Mouse (Mus musculus) MEL (cell line): ENCODE measurements around the gene Col23a1. TPM values are rescaled to one million over a fixed set of nuclear protein-coding genes. Genes with fewer than 3 reads are reported as not detected.

Source experiments
- DNase-seq: peaks from one replicate; pipeline ENCODE4 v3.0.0; 2011; ENCODE audit warnings: low read depth, low spot score
- H3K27ac ChIP-seq: 2 replicates; pipeline ENCODE4 v1.5.1; 2012; ENCODE audit warnings: low read depth, mild to moderate bottlenecking, control low read depth, low read length, moderate library complexity; ENCODE audit not compliant: control insufficient read depth
- H3K27me3 ChIP-seq, 2 experiments: fragments of 150-350 bp in 1 of 2; sonication (generic) in 1 of 2; 2 replicates each; pipeline ENCODE4 v1.6.1; 2012; ENCODE audit warnings: low read length in 2 of 2, mild to moderate bottlenecking in 2 of 2, improper control_type of control experiment in 1 of 2, moderate library complexity in 1 of 2; ENCODE audit not compliant: insufficient read depth in 2 of 2, control insufficient read depth in 1 of 2
- H3K36me3 ChIP-seq, 2 experiments: 2 replicates each; pipeline ENCODE4 v1.6.1; 2012 to 2014; ENCODE audit warnings: low read length in 2 of 2, improper control_type of control experiment in 1 of 2, inconsistent platforms in 1 of 2, mild to moderate bottlenecking in 1 of 2; ENCODE audit not compliant: insufficient read depth in 2 of 2, control insufficient read depth in 1 of 2
- H3K4me1 ChIP-seq, 2 experiments: fragments of 150-350 bp in 1 of 2; sonication (generic) in 1 of 2; 2 replicates each; pipeline ENCODE4 v1.6.1; 2012; ENCODE audit warnings: low read length in 2 of 2, improper control_type of control experiment in 1 of 2, mild to moderate bottlenecking in 1 of 2; ENCODE audit not compliant: insufficient read depth in 2 of 2, control insufficient read depth in 1 of 2
- H3K4me3 ChIP-seq, 2 experiments: fragments of 150-350 bp in 1 of 2; sonication (generic) in 1 of 2; 2 replicates each; pipeline ENCODE4 v1.5.1; 2012; ENCODE audit warnings: low read depth in 2 of 2, low read length in 2 of 2, mild to moderate bottlenecking in 2 of 2, moderate library complexity in 2 of 2, control low read depth in 1 of 2, improper control_type of control experiment in 1 of 2; ENCODE audit not compliant: control insufficient read depth in 1 of 2, insufficient read depth in 1 of 2
- H3K79me2 ChIP-seq: 2 replicates; pipeline ENCODE4 v1.6.1; 2012; ENCODE audit warnings: mild to moderate bottlenecking, low read length, moderate library complexity; ENCODE audit not compliant: control insufficient read depth, poor library complexity, insufficient read depth
- H3K9ac ChIP-seq: 2 replicates; pipeline ENCODE4 v1.6.1; 2012; ENCODE audit warnings: low read depth, mild to moderate bottlenecking, control low read depth, low read length, moderate library complexity; ENCODE audit not compliant: control insufficient read depth, poor library complexity, severe bottlenecking
- H3K9me3 ChIP-seq: fragments of 150-350 bp; sonication (generic); replicated peaks from 2 replicates; pipeline ENCODE4 v1.6.1; 2012; ENCODE audit warnings: mild to moderate bottlenecking, low read length, improper control_type of control experiment, moderate library complexity; ENCODE audit not compliant: insufficient read depth
- BHLHE40 ChIP-seq: IDR thresholded peaks from 2 replicates; pipeline ENCODE4 v1.6.1; 2012; ENCODE audit warnings: low read depth, mild to moderate bottlenecking, inconsistent platforms, low read length, improper control_type of control experiment, borderline replicate concordance
- CHD1 ChIP-seq: IDR thresholded peaks from 2 replicates; pipeline ENCODE4 v1.6.1; 2012; ENCODE audit warnings: low read depth, mild to moderate bottlenecking, inconsistent platforms, low read length, improper control_type of control experiment
- CHD2 ChIP-seq: IDR thresholded peaks from 2 replicates; pipeline ENCODE4 v1.6.1; 2011; ENCODE audit warnings: low read length, improper control_type of control experiment
- E2F4 ChIP-seq: IDR thresholded peaks from 2 replicates; pipeline ENCODE4 v1.6.1; 2011; ENCODE audit warnings: low read depth, low read length, improper control_type of control experiment, borderline replicate concordance
- ELF1 ChIP-seq: IDR thresholded peaks from 2 replicates; pipeline ENCODE4 v1.6.1; 2014; ENCODE audit warnings: low read depth, mild to moderate bottlenecking, inconsistent platforms, low read length, improper control_type of control experiment, moderate library complexity
- EP300 ChIP-seq, 2 experiments: IDR thresholded peaks; 2 replicates each; pipeline ENCODE4 v1.6.1; 2011; ENCODE audit warnings: improper control_type of control experiment in 2 of 2, low read length in 2 of 2, low read depth in 1 of 2, mild to moderate bottlenecking in 1 of 2
- GABPA ChIP-seq: IDR thresholded peaks from 2 replicates; pipeline ENCODE4 v1.6.1; 2012; ENCODE audit warnings: low read depth, mild to moderate bottlenecking, inconsistent platforms, low read length, improper control_type of control experiment, moderate library complexity
- HCFC1 ChIP-seq: IDR thresholded peaks from 2 replicates; pipeline ENCODE4 v1.6.1; 2012; ENCODE audit warnings: low read depth, mild to moderate bottlenecking, inconsistent platforms, low read length, improper control_type of control experiment, moderate library complexity
- JUND ChIP-seq: IDR thresholded peaks from 2 replicates; pipeline ENCODE4 v1.6.1; 2011; ENCODE audit warnings: low read depth, mild to moderate bottlenecking, improper control_type of control experiment, low read length
- KAT2A ChIP-seq: conservative IDR thresholded peaks from 2 replicates; pipeline ENCODE4 v1.6.1; 2012; ENCODE audit warnings: low read depth, low read length, improper control_type of control experiment, inconsistent platforms
- MAFK ChIP-seq: IDR thresholded peaks from 2 replicates; pipeline ENCODE4 v1.6.1; 2011; ENCODE audit warnings: low read depth, mild to moderate bottlenecking, low read length, improper control_type of control experiment, borderline replicate concordance
- MAX ChIP-seq: IDR thresholded peaks from 2 replicates; pipeline ENCODE4 v1.6.1; 2011; ENCODE audit warnings: low read length, improper control_type of control experiment
- MAZ ChIP-seq: IDR thresholded peaks from 2 replicates; pipeline ENCODE4 v1.6.1; 2012; ENCODE audit warnings: low read depth, mild to moderate bottlenecking, inconsistent platforms, low read length, improper control_type of control experiment
- MEF2A ChIP-seq: IDR thresholded peaks from 2 replicates; pipeline ENCODE4 v1.6.1; 2014; ENCODE audit warnings: low read depth, mild to moderate bottlenecking, inconsistent platforms, low read length, improper control_type of control experiment; ENCODE audit not compliant: poor library complexity, insufficient replicate concordance, severe bottlenecking; ENCODE audit errors: extremely low read depth
- MXI1 ChIP-seq: IDR thresholded peaks from 2 replicates; pipeline ENCODE4 v1.6.1; 2011; ENCODE audit warnings: mild to moderate bottlenecking, low read depth, low read length, improper control_type of control experiment
- MYB ChIP-seq: IDR thresholded peaks from 2 replicates; pipeline ENCODE4 v1.6.1; 2011; ENCODE audit warnings: mild to moderate bottlenecking, low read depth, low read length, improper control_type of control experiment
- MYC ChIP-seq: IDR thresholded peaks from 2 replicates; pipeline ENCODE4 v1.6.1; 2011; ENCODE audit warnings: low read depth, mild to moderate bottlenecking, low read length, improper control_type of control experiment, moderate library complexity
- NELFE ChIP-seq: IDR thresholded peaks from 2 replicates; pipeline ENCODE4 v1.6.1; 2011; ENCODE audit warnings: low read depth, low read length, improper control_type of control experiment
- NRF1 ChIP-seq: IDR thresholded peaks from 2 replicates; pipeline ENCODE4 v1.6.1; 2014; ENCODE audit warnings: low read depth, mild to moderate bottlenecking, inconsistent platforms, low read length, improper control_type of control experiment, moderate library complexity; ENCODE audit not compliant: poor library complexity, insufficient read depth, severe bottlenecking
- POLR2A ChIP-seq, 2 experiments: IDR thresholded peaks; 2 replicates each; pipeline ENCODE4 v1.6.1; 2011 to 2012; ENCODE audit warnings: low read length in 2 of 2, mild to moderate bottlenecking in 2 of 2, control low read depth in 1 of 2, improper control_type of control experiment in 1 of 2, low read depth in 1 of 2, moderate library complexity in 1 of 2; ENCODE audit not compliant: control insufficient read depth in 1 of 2, insufficient read depth in 1 of 2, poor library complexity in 1 of 2
- POLR2AphosphoS2 ChIP-seq: IDR thresholded peaks from 2 replicates; pipeline ENCODE4 v1.6.1; 2011; ENCODE audit warnings: low read length, improper control_type of control experiment
- RCOR1 ChIP-seq: IDR thresholded peaks from 2 replicates; pipeline ENCODE4 v1.6.1; 2012; ENCODE audit warnings: low read depth, mild to moderate bottlenecking, inconsistent platforms, low read length, improper control_type of control experiment
- SIN3A ChIP-seq: IDR thresholded peaks from 2 replicates; pipeline ENCODE4 v1.6.1; 2012; ENCODE audit warnings: low read length, improper control_type of control experiment, inconsistent platforms
- SMC3 ChIP-seq: IDR thresholded peaks from 2 replicates; pipeline ENCODE4 v1.6.1; 2011; ENCODE audit warnings: low read depth, low read length, improper control_type of control experiment
- TAL1 ChIP-seq: IDR thresholded peaks from 2 replicates; pipeline ENCODE4 v1.6.1; 2012; ENCODE audit warnings: mild to moderate bottlenecking, inconsistent platforms, low read length, moderate library complexity, mixed read lengths
- UBTF ChIP-seq: IDR thresholded peaks from 2 replicates; pipeline ENCODE4 v1.6.1; 2012; ENCODE audit warnings: low read depth, mild to moderate bottlenecking, inconsistent platforms, low read length, improper control_type of control experiment, moderate library complexity, borderline replicate concordance; ENCODE audit not compliant: insufficient read depth
- USF2 ChIP-seq, 2 experiments: IDR thresholded peaks; 2 replicates each; pipeline ENCODE4 v1.6.1; 2011 to 2012; ENCODE audit warnings: improper control_type of control experiment in 2 of 2, low read length in 2 of 2, borderline replicate concordance in 1 of 2, inconsistent platforms in 1 of 2, low read depth in 1 of 2, mild to moderate bottlenecking in 1 of 2; ENCODE audit not compliant: insufficient read depth in 1 of 2
- ZC3H11A ChIP-seq: IDR thresholded peaks from 2 replicates; pipeline ENCODE4 v1.6.1; 2012; ENCODE audit warnings: low read depth, mild to moderate bottlenecking, inconsistent platforms, low read length, improper control_type of control experiment
- ZNF384 ChIP-seq: IDR thresholded peaks from 2 replicates; pipeline ENCODE4 v1.6.1; 2012; ENCODE audit warnings: low read depth, mild to moderate bottlenecking, inconsistent platforms, low read length, improper control_type of control experiment
- polyA plus RNA-seq, 2 experiments: library from polyadenylated mRNA; stranded (reverse) in 1 of 2; unstranded in 1 of 2; fragments of >175 nt in 1 of 2; fragments of >200 nt in 1 of 2; gene quantifications; 2 replicates each; pipeline versions ENCODE4 v1.2.1 to v1.2.4; 2012; ENCODE audit warnings: low replicate concordance in 2 of 2, low read depth in 1 of 2; ENCODE audit not compliant: insufficient read length in 2 of 2, insufficient read depth in 1 of 2, missing spikeins in 1 of 2
- total RNA-seq: library from RNA; depleted of rRNA; stranded (reverse); fragments of 300-350 nt; gene quantifications from 2 replicates; pipeline ENCODE4 v1.2.3, GENCODE M21; 2012

Col23a1 gene
- total and polyA plus RNA-seq, 3 experiments: under 0.01 to 0.03 TPM; not detected in 1

- TF ChIP-seq MAFK: no peak
- no peak for TF ChIP-seq MXI1
- no peak for TF ChIP-seq CHD1
- no peak for TF ChIP-seq E2F4
- TF ChIP-seq KAT2A: no peak
- TF ChIP-seq POLR2AphosphoS2: peak; percentile 21
- no peak for TF ChIP-seq MEF2A
- TF ChIP-seq EP300 (IDR thresholded peaks at IDR 0.05; ENCODE audit: low read depth in 1 of 2, low read length in 2 of 2): no peak
- TF ChIP-seq TAL1: no peak
- no peak for TF ChIP-seq HCFC1
- TF ChIP-seq JUND: no peak
- 0 out of 2 replicates have a peak, but pooled peaks have one; percentile 28 for TF ChIP-seq BHLHE40
- no peak for TF ChIP-seq RCOR1
- no peak for TF ChIP-seq SIN3A
- TF ChIP-seq ZC3H11A: no peak
- TF ChIP-seq UBTF: no peak
- TF ChIP-seq MYC: no peak
- TF ChIP-seq ELF1: no peak
- TF ChIP-seq USF2 (IDR thresholded peaks at IDR 0.05; ENCODE audit: borderline replicate concordance in 1 of 2, insufficient read depth in 1 of 2, low read depth in 1 of 2, low read length in 2 of 2): 0 out of 4 replicates have a peak, but pooled peaks of 1 of the 2 experiments have one; percentile 27
- no peak for TF ChIP-seq GABPA
Measured at GRCm38 (mm10) chr11:51595459-51596083, 305.9 kb downstream of the Col23a1 start (continued).

DNA sequence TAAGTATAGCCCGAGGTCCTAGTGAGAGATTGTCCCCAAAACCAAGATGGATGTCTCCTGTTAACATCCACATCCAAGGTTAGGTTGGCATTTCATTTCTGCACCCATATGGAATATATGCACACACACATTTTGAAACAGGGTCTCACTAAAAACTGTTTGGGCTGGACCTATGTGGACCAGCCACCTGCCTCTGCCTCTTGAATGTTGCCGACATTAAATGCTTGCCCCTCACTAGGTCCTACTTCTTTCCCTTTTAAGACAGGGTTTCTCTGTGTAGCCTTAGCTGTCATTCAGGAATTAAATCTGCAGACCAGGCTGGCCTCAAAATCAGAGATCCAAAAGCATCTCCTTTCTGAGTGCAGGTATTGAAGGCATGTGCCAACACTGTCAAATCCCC is 307.8 kb downstream of the Col23a1 start:
- DNase-seq: peak; percentile 48
- peaks cover 38 to 47% of the 10 kb centered on the region in 2 experiments for H3K36me3 ChIP-seq
- no peak overlapping the region for H3K4me3 ChIP-seq
- peak; percentile 74; the same call in 1 of the 2 replicates for TF ChIP-seq POLR2AphosphoS2
- TF ChIP-seq MYB: peak; percentile 31; the same call in 1 of the 2 replicates
- no peak for TF ChIP-seq MAFK
- TF ChIP-seq NRF1: no peak
- no peak for TF ChIP-seq MAX
- no peak for TF ChIP-seq E2F4
- TF ChIP-seq MAZ: no peak
- TF ChIP-seq UBTF: no peak
- TF ChIP-seq NELFE: no peak; the same call in 1 of the 2 replicates
- TF ChIP-seq ZNF384: no peak
- TF ChIP-seq POLR2A (IDR thresholded peaks at IDR 0.05; ENCODE audit: control insufficient read depth in 1 of 2, insufficient read depth in 1 of 2, low read depth in 1 of 2, low read length in 2 of 2, poor library complexity in 1 of 2): peak in 1 of 2 experiments; percentile 57; a peak in 2 of 4 replicates
- no peak for TF ChIP-seq CHD2
- peak; percentile 20; the same call in 1 of the 2 replicates for TF ChIP-seq SMC3
- H3K4me1 ChIP-seq: peaks cover 2 to 3% of the 10 kb centered on the region in 2 experiments; a peak in 2 of 4 replicates
- no peaks in the 10 kb centered on the region for H3K9me3 ChIP-seq
- no peaks in the 10 kb centered on the region for H3K27me3 ChIP-seq
- peaks cover 9% of the 10 kb centered on the region for H3K79me2 ChIP-seq
- no peak overlapping the region for H3K27ac ChIP-seq
- H3K9ac ChIP-seq: no peak overlapping the region
